ENCODE assay signal across 11 mouse cellular contexts in genomic region chr13:38009721-38010408, GRCm38 (mm10). TPM values are rescaled to one million over a fixed set of nuclear protein-coding genes. Genes with fewer than 3 reads are reported as not detected.
DNase-seq lines count a peak whose midpoint lies in the region; ATAC-seq and TF ChIP-seq lines count a peak whose summit lies in the region.
"Had no signal": no experiment of that assay in that cellular context is flagged by ENCODE, and none has a peak within 500 bp of the region (broad histone marks: within the 10 kb centered on the region; RNA-seq: fewer than 3 reads in every experiment).

No protein-coding gene starts in this region.

- H3K9ac ChIP-seq in midbrain, embryonic 14.5 days (replicated peaks; ENCODE audit: low read length) = no peak overlapping the region
- H3K9ac ChIP-seq in stomach, postnatal 0 days (ENCODE audit: low read length) = no peak overlapping the region
- H3K9ac ChIP-seq: forebrain, postnatal 0 days; limb, embryonic 15.5 days had no signal

- H3K4me2 ChIP-seq in midbrain, embryonic 14.5 days (ENCODE audit: low read length) = no peak overlapping the region
- H3K4me2 ChIP-seq in stomach, postnatal 0 days (replicated peaks; ENCODE audit: low read depth) = no peak overlapping the region
- H3K4me2 ChIP-seq: limb, embryonic 15.5 days had no signal

- H3K4me1 ChIP-seq in megakaryocyte, embryonic 14.5 days = peaks cover 20% of the 10 kb centered on the region
- no peaks in the 10 kb centered on the region for H3K4me1 ChIP-seq in midbrain, embryonic 14.5 days (ENCODE audit: control insufficient read depth, insufficient read depth, low read length)
- H3K4me1 ChIP-seq in stomach, postnatal 0 days (replicated peaks; ENCODE audit: control insufficient read depth, insufficient read depth) = no peaks in the 10 kb centered on the region
- H3K4me1 ChIP-seq: limb, embryonic 15.5 days had no signal

- H3K27me3 ChIP-seq in megakaryocyte, embryonic 14.5 days (replicated peaks) = no peaks in the 10 kb centered on the region
- no peaks in the 10 kb centered on the region for H3K27me3 ChIP-seq in midbrain, embryonic 14.5 days (ENCODE audit: control insufficient read depth, insufficient read depth, low read length)
- no peaks in the 10 kb centered on the region for H3K27me3 ChIP-seq in stomach, postnatal 0 days (ENCODE audit: control insufficient read depth, insufficient read depth, low read length)
- H3K27me3 ChIP-seq: limb, embryonic 15.5 days had no signal

- no peak for TF ChIP-seq EP300 in stomach, postnatal 0 days (optimal IDR thresholded peaks at IDR 0.05)

- WGBS in midbrain, embryonic 14.5 days = 89% methylated on average over 5 of the region's 5 CpGs
- WGBS in stomach, postnatal 0 days = 94% methylated on average over 5 of the region's 5 CpGs

- DNase-seq in thymus, postnatal 0 days (ENCODE audit: low spot score) = peak; percentile 13
- DNase-seq in thymus, postnatal 25 days = no peak
- DNase-seq in ovary, postnatal 10 days (ENCODE audit: low spot score) = no peak
- no peak for DNase-seq in midbrain, embryonic 14.5 days
- DNase-seq in stomach, postnatal 0 days (ENCODE audit: low spot score) = no peak
- DNase-seq: forebrain, postnatal 0 days; kidney, postnatal 25 days; right cerebral cortex, postnatal 14 days had no signal

- H3K27ac ChIP-seq in midbrain, embryonic 14.5 days (replicated peaks; ENCODE audit: low read depth, low read length) = no peak overlapping the region
- H3K27ac ChIP-seq in stomach, postnatal 0 days (replicated peaks) = no peak overlapping the region
- H3K27ac ChIP-seq: limb, embryonic 15.5 days had no signal

- H3K9me3 ChIP-seq in megakaryocyte, embryonic 14.5 days = no peaks in the 10 kb centered on the region
- no peaks in the 10 kb centered on the region for H3K9me3 ChIP-seq in midbrain, embryonic 14.5 days (ENCODE audit: control insufficient read depth, low read length)
- H3K9me3 ChIP-seq in stomach, postnatal 0 days (ENCODE audit: control insufficient read depth, low read length) = no peaks in the 10 kb centered on the region
- H3K9me3 ChIP-seq: limb, embryonic 15.5 days had no signal

- H3K36me3 ChIP-seq in megakaryocyte, embryonic 14.5 days (replicated peaks; ENCODE audit: low read length) = no peaks in the 10 kb centered on the region
- H3K36me3 ChIP-seq in midbrain, embryonic 14.5 days (ENCODE audit: control insufficient read depth, insufficient read depth, low read length) = no peaks in the 10 kb centered on the region
- H3K36me3 ChIP-seq in stomach, postnatal 0 days (ENCODE audit: control insufficient read depth, insufficient read depth, low read length) = no peaks in the 10 kb centered on the region
- H3K36me3 ChIP-seq: limb, embryonic 15.5 days had no signal

- H3K4me3 ChIP-seq in megakaryocyte, embryonic 14.5 days (replicated peaks) = peak overlapping the region; percentile 84
- no peak overlapping the region for H3K4me3 ChIP-seq in midbrain, embryonic 14.5 days (replicated peaks; ENCODE audit: low read depth, low read length)
- no peak overlapping the region for H3K4me3 ChIP-seq in stomach, postnatal 0 days (ENCODE audit: low read depth, low read length)
- H3K4me3 ChIP-seq: limb, embryonic 15.5 days had no signal

- peak; percentile 94 for ATAC-seq in granulocyte monocyte progenitor cell, adult 5-6 weeks (replicated peaks; ENCODE audit: poor library complexity, severe bottlenecking)
- ATAC-seq in midbrain, embryonic 14.5 days (ENCODE audit: low FRiP score, low TSS enrichment) = no peak
- ATAC-seq in stomach, postnatal 0 days (ENCODE audit: low FRiP score, low TSS enrichment) = no peak
- ATAC-seq: forebrain, postnatal 0 days had no signal

- no peak for TF ChIP-seq CTCF in stomach, postnatal 0 days (IDR thresholded peaks at IDR 0.05; ENCODE audit: low read depth)

RNA-seq across cellular contexts. Expression of gene Ssr1, which starts 15.8 kb away (rescaled TPM):
- 79.5 and 87.2 TPM in 2 replicates for polyA plus RNA-seq in thymus, postnatal 0 days (2015; fragmentation: Nextera tagmentation; extraction: Ambion mirVana)
- total RNA-seq in granulocyte monocyte progenitor cell, adult 5-6 weeks (2014; fragmentation: Nextera tagmentation) = 144 and 158 TPM in 2 replicates
- 263 and 333 TPM in 2 replicates for total RNA-seq in granulocyte monocyte progenitor cell, adult 5-6 weeks (2017)
- 3.7 and 29.4 TPM in 2 replicates for polyA plus RNA-seq in megakaryocyte, embryonic 14.5 days (2012; ENCODE audit: insufficient read depth, low replicate concordance)
- polyA plus RNA-seq in midbrain, embryonic 14.5 days (2014; fragmentation: Nextera tagmentation; extraction: Ambion mirVana) = 51.7 and 81.1 TPM in 2 replicates
- 76.8 and 85.8 TPM in 2 replicates for polyA plus RNA-seq in stomach, postnatal 0 days (2015; fragmentation: Nextera tagmentation; extraction: Ambion mirVana)

RNA-seq across cellular contexts. Expression of gene Riok1, which starts 26.9 kb away (rescaled TPM):
- 57.5 and 70.8 TPM in 2 replicates for polyA plus RNA-seq in thymus, postnatal 0 days (2015; fragmentation: Nextera tagmentation; extraction: Ambion mirVana)
- total RNA-seq in granulocyte monocyte progenitor cell, adult 5-6 weeks (2014; fragmentation: Nextera tagmentation) = 41.5 and 43.2 TPM in 2 replicates
- 88.8 and 97.5 TPM in 2 replicates for total RNA-seq in granulocyte monocyte progenitor cell, adult 5-6 weeks (2017)
- polyA plus RNA-seq in megakaryocyte, embryonic 14.5 days (2012; ENCODE audit: insufficient read depth, low replicate concordance) = 7.2 and 7.7 TPM in 2 replicates
- polyA plus RNA-seq in midbrain, embryonic 14.5 days (2014; fragmentation: Nextera tagmentation; extraction: Ambion mirVana) = 45.0 and 51.1 TPM in 2 replicates
- 22.9 and 24.3 TPM in 2 replicates for polyA plus RNA-seq in stomach, postnatal 0 days (2015; fragmentation: Nextera tagmentation; extraction: Ambion mirVana)

RNA-seq across cellular contexts. Expression of gene Cage1, which starts 27.0 kb away (rescaled TPM):
- 1.0 and 1.2 TPM in 2 replicates for polyA plus RNA-seq in thymus, postnatal 0 days (2015; fragmentation: Nextera tagmentation; extraction: Ambion mirVana)
- 0.62 and 3.0 TPM in 2 replicates for total RNA-seq in granulocyte monocyte progenitor cell, adult 5-6 weeks (2014; fragmentation: Nextera tagmentation)
- total RNA-seq in granulocyte monocyte progenitor cell, adult 5-6 weeks (2017) = 0.98 and 2.2 TPM in 2 replicates
- not detected in 2 replicates for polyA plus RNA-seq in megakaryocyte, embryonic 14.5 days (2012; ENCODE audit: insufficient read depth, low replicate concordance)
- polyA plus RNA-seq in midbrain, embryonic 14.5 days (2014; fragmentation: Nextera tagmentation; extraction: Ambion mirVana) = 2.7 TPM in 2 replicates
- polyA plus RNA-seq in stomach, postnatal 0 days (2015; fragmentation: Nextera tagmentation; extraction: Ambion mirVana) = 0.86 and 1.2 TPM in 2 replicates
